Mouse (Mus musculus): ENCODE measurements at regions not wholly inside any gene's neighbourhood (a gene's known extent, or its start where the extent isn't known, plus 50 kb on each side); places are given as distances from the start of the nearest gene placed in this dataset.

- no peak for DNase-seq (ENCODE audit: low spot score)
Measured at GRCm38 (mm10) chr14:47795062-47795461, 146.8 kb downstream of the Ktn1 start.

GRCm38 (mm10) chr14:47798203-47798602 lies 150.0 kb downstream of the Ktn1 start:
- DNase-seq (ENCODE audit: low spot score), result no peak

- peak; percentile 14 for DNase-seq (ENCODE audit: low spot score)
Measured at GRCm38 (mm10) chr14:47799564-47799963, 151.3 kb downstream of the Ktn1 start.

- DNase-seq (ENCODE audit: low spot score), result no peak
Measured at GRCm38 (mm10) chr14:47805202-47805601, 157.0 kb downstream of the Ktn1 start.

GRCm38 (mm10) chr14:47805771-47806535 lies 157.7 kb downstream of the Ktn1 start:
- DNase-seq (ENCODE audit: low spot score), result no peak

GRCm38 (mm10) chr14:47808097-47808910 lies 160.1 kb downstream of the Ktn1 start:
- DNase-seq (ENCODE audit: low spot score), result no peak

GRCm38 (mm10) chr14:47818224-47818623 lies 170.0 kb downstream of the Ktn1 start:
- DNase-seq (ENCODE audit: low spot score), result no peak

- no peak for DNase-seq (ENCODE audit: low spot score)
Measured at GRCm38 (mm10) chr14:47818641-47819040, 170.4 kb downstream of the Ktn1 start.

- no peak for DNase-seq (ENCODE audit: low spot score)
Measured at GRCm38 (mm10) chr14:47820571-47821143, 172.4 kb downstream of the Ktn1 start.

- no peak for DNase-seq (ENCODE audit: low spot score)
Measured at GRCm38 (mm10) chr14:47823182-47823581, 174.9 kb downstream of the Ktn1 start.

- no peak for DNase-seq (ENCODE audit: low spot score)
Measured at GRCm38 (mm10) chr14:47823696-47824095, 175.4 kb downstream of the Ktn1 start.

GRCm38 (mm10) chr14:47825446-47825956 lies 177.3 kb downstream of the Ktn1 start:
- DNase-seq (ENCODE audit: low spot score), result no peak

- no peak for DNase-seq (ENCODE audit: low spot score)
Measured at GRCm38 (mm10) chr14:47826545-47826944, 178.3 kb downstream of the Ktn1 start.

GRCm38 (mm10) chr14:47827623-47828022 lies 179.4 kb downstream of the Ktn1 start:
- peak; percentile 48 for DNase-seq (ENCODE audit: low spot score)

- DNase-seq (ENCODE audit: low spot score), result no peak
Measured at GRCm38 (mm10) chr14:47833696-47834095, 185.4 kb downstream of the Ktn1 start.

GRCm38 (mm10) chr14:47835408-47835807 lies 187.2 kb downstream of the Ktn1 start:
- DNase-seq (ENCODE audit: low spot score), result no peak

GRCm38 (mm10) chr14:47839493-47840215 lies 191.4 kb downstream of the Ktn1 start:
- DNase-seq (ENCODE audit: low spot score), result peak; percentile 4

- no peak for DNase-seq (ENCODE audit: low spot score)
Measured at GRCm38 (mm10) chr14:47844366-47844765, 196.1 kb downstream of the Ktn1 start.

GRCm38 (mm10) chr14:47848861-47849260 lies 200.6 kb downstream of the Ktn1 start:
- DNase-seq (ENCODE audit: low spot score), result no peak

GRCm38 (mm10) chr14:47856280-47856765 lies 208.1 kb downstream of the Ktn1 start:
- no peak for DNase-seq (ENCODE audit: low spot score)

- DNase-seq (ENCODE audit: low spot score), result no peak
Measured at GRCm38 (mm10) chr14:47857271-47857670, 209.0 kb downstream of the Ktn1 start.
